Mouse (Mus musculus): ENCODE results near the gene Hsd11b2.

The Hsd11b2 gene

GRCm38 (mm10) chr8:105484030-105484368 is 34.6 kb upstream of the Hsd11b2 start:
- DNase-seq (ENCODE audit: low read depth, low spot score) = no peak

GRCm38 (mm10) chr8:105484392-105484791 is 34.2 kb upstream of the Hsd11b2 start:
- DNase-seq (ENCODE audit: low read depth, low spot score) = peak; percentile 77

GRCm38 (mm10) chr8:105488082-105488481 is 30.5 kb upstream of the Hsd11b2 start:
- DNase-seq (ENCODE audit: low read depth, low spot score) = no peak

- DNase-seq (ENCODE audit: low read depth, low spot score) = no peak
Measured at GRCm38 (mm10) chr8:105489281-105489680, 29.3 kb upstream of the Hsd11b2 start.

- no peak for DNase-seq (ENCODE audit: low read depth, low spot score)
Measured at GRCm38 (mm10) chr8:105493495-105493894, 25.1 kb upstream of the Hsd11b2 start.

- no peak for DNase-seq (ENCODE audit: low read depth, low spot score)
Measured at GRCm38 (mm10) chr8:105494566-105494965, 24.0 kb upstream of the Hsd11b2 start.

GRCm38 (mm10) chr8:105495350-105496302 is 22.9 kb upstream of the Hsd11b2 start:
- no peak for DNase-seq (ENCODE audit: low read depth, low spot score)

- DNase-seq (ENCODE audit: low read depth, low spot score) = peak; percentile 87
Measured at GRCm38 (mm10) chr8:105496439-105497180, 21.9 kb upstream of the Hsd11b2 start, which contains the start of gene Zdhhc1. Gene Zdhhc1, minus strand, starts transcription at chr8:105496902.

GRCm38 (mm10) chr8:105499787-105500186 is 18.8 kb upstream of the Hsd11b2 start:
- DNase-seq (ENCODE audit: low read depth, low spot score) = no peak

GRCm38 (mm10) chr8:105504617-105505016 is 13.9 kb upstream of the Hsd11b2 start:
- DNase-seq (ENCODE audit: low read depth, low spot score) = no peak

- DNase-seq (ENCODE audit: low read depth, low spot score) = no peak
Measured at GRCm38 (mm10) chr8:105506977-105507376, 11.6 kb upstream of the Hsd11b2 start.

GRCm38 (mm10) chr8:105508758-105509157 is 9.8 kb upstream of the Hsd11b2 start:
- DNase-seq (ENCODE audit: low read depth, low spot score) = no peak

GRCm38 (mm10) chr8:105509997-105510735 is 8.4 kb upstream of the Hsd11b2 start:
- no peak for DNase-seq (ENCODE audit: low read depth, low spot score)

GRCm38 (mm10) chr8:105514194-105514593 is 4.4 kb upstream of the Hsd11b2 start:
- no peak for DNase-seq (ENCODE audit: low read depth, low spot score)

- no peak for DNase-seq (ENCODE audit: low read depth, low spot score)
Measured at GRCm38 (mm10) chr8:105514656-105515055, 3.9 kb upstream of the Hsd11b2 start.

GRCm38 (mm10) chr8:105516018-105516645 is 2.4 kb upstream of the Hsd11b2 start:
- DNase-seq (ENCODE audit: low read depth, low spot score) = peak; percentile 94

GRCm38 (mm10) chr8:105517346-105517745 is 1.2 kb upstream of the Hsd11b2 start:
- DNase-seq (ENCODE audit: low read depth, low spot score) = no peak

GRCm38 (mm10) chr8:105519591-105519990 is 1.0 kb downstream of the Hsd11b2 start:
- peak; percentile 79 for DNase-seq (ENCODE audit: low read depth, low spot score)

GRCm38 (mm10) chr8:105520521-105520920 is 2.0 kb downstream of the Hsd11b2 start:
- DNase-seq (ENCODE audit: low read depth, low spot score) = no peak

GRCm38 (mm10) chr8:105521061-105521460 is 2.5 kb downstream of the Hsd11b2 start:
- DNase-seq (ENCODE audit: low read depth, low spot score) = peak; percentile 50

- no peak for DNase-seq (ENCODE audit: low read depth, low spot score)
Measured at GRCm38 (mm10) chr8:105521995-105522769, 3.6 kb downstream of the Hsd11b2 start.
